Mouse (Mus musculus) cerebellum, postnatal 10 days (tissue): ENCODE measurements around the gene Taar8b.
"Not testable (repeated sequence)": the region's sequence is repeated elsewhere in the genome, so short reads cannot be mapped to it uniquely, and the experiment has no call there.

Source experiments
- DNase-seq, 2 experiments: peaks; one replicate each; pipeline ENCODE4 v3.0.0; 2021; ENCODE audit warnings: mixed read lengths in 2 of 2

The Taar8b gene

GRCm38 (mm10) chr10:24092194-24092593 is at the start of gene Taar8b:
Taar8b (minus strand) TSS chr10:24092294.
- no peak for DNase-seq

- DNase-seq = no peak
Measured at GRCm38 (mm10) chr10:24138623-24139261, 46.6 kb upstream of the Taar8b start.

DNA sequence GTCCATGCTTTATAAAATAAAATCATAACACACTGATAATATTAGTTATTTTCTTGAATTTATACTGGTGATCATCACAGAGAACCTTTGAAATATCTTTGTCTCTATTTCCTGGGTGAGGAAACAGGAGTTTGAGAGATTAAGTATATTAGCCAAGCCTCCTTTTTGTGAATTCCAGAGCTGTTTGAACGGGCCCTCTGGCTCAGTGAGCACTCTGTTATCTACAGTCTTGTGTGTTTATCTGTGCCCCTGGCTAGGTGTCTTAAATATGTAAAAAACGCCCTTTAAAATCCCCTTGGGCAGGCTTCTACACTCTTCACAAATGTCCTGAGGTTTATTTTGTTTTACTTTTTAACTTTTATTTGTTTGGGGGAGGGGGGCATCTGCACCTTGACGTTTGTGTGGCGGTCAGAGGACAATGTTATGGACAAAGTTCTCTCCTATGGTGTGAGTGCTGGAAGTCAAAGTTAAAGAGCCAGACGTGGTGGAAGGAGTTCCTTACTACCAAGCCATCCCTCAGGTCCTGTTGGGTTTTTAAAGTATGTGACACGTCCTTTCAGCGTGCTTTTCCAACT is 42.1 kb upstream of the Taar8b start:
- no peak for DNase-seq

- no peak for DNase-seq
Measured at GRCm38 (mm10) chr10:24133132-24133531, 41.0 kb upstream of the Taar8b start.

DNA sequence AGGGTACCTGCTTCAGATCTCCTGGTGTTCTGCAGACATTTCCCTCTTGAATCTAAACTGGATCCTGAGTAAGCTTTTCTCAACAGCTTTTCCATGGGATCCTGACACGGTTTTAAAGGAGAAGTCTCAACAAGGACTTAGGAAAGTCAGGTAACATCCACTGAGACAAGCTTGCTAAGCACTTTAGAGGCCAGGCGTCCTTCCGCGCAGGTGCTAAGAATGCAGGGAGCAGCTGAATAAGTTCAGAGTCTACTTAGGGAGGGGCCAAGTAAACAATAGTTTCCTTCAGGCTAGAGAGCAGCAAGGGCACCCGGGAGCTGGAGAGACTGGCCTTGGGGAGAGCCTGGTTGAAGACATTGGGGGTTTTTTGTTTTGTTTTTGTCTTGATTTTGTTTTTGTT is 40.2 kb upstream of the Taar8b start:
- no peak for DNase-seq

GRCm38 (mm10) chr10:24131451-24132262 is 39.6 kb upstream of the Taar8b start:
- peak; percentile 78 to 87 for DNase-seq

DNA sequence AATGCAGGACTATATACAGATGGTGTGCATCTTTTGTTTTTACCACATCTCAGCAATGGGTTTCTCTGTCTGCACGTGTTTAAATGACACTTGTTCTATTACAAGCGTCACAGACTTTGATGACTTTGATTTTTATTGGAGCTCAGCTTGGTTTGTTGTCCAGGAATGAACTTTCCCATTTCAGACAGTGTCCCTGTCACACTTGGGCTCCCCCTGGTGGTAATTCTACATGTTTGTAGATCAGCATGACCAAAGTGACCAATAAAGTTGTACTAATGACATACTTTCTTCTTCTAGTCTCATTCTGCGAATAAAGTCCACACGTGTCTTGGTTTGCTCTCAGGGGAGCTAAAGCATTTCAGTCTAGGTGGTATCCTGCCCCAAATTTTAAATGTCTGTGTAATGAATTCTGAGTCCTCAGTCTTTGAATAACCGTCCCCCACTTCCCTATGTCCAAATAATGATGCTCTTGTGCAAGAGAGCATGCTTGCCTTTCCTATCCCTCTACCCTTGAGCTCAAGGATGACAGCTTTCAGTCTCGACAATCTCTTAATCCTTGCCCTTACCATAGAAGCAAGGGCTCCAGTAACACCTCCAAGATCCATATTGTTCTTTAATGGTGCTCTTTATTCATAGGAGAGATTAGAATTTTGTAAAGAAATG is 19.2 kb upstream of the Taar8b start:
- DNase-seq = peak; percentile 80 to 91

- not testable (repeated sequence) for DNase-seq
Measured at GRCm38 (mm10) chr10:24109434-24109833, 17.3 kb upstream of the Taar8b start, which contains the start of gene Taar9. Taar9 (minus strand) TSS chr10:24109534.

- no peak for DNase-seq
Measured at GRCm38 (mm10) chr10:24108236-24108635, 16.1 kb upstream of the Taar8b start.

DNA sequence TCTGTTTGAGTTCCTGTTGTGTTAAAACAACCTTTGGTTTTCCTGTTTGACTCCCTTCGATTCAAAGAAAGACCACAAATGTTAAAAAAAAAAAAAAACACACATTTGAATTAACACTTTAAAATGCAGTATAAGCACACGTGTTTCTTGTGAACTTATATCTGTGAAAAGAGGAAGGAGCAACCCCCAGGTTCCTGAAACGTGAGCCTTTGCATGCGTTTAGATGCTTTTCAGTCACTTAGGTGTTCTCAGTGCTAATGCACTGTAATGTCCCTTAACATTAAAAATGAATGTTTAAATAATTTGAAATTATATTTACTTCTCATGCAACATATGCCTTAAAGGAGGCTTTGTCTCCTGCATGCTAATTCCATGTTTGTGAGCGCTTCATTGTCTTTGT is 15.7 kb upstream of the Taar8b start:
- no peak for DNase-seq

GRCm38 (mm10) chr10:24103299-24103698 is 11.2 kb upstream of the Taar8b start:
- not testable (repeated sequence) for DNase-seq

- DNase-seq = not testable (repeated sequence)
Measured at GRCm38 (mm10) chr10:24101812-24102211, 9.7 kb upstream of the Taar8b start, which contains the start of gene Taar8c. Taar8c (minus strand) TSS chr10:24101912.

GRCm38 (mm10) chr10:24097010-24097409 is 4.9 kb upstream of the Taar8b start:
- DNase-seq = not testable (repeated sequence)

- DNase-seq = no peak
Measured at GRCm38 (mm10) chr10:24087168-24087567, 4.9 kb downstream of the Taar8b start.

GRCm38 (mm10) chr10:24086555-24086954 is 5.5 kb downstream of the Taar8b start:
- DNase-seq = no peak

DNA sequence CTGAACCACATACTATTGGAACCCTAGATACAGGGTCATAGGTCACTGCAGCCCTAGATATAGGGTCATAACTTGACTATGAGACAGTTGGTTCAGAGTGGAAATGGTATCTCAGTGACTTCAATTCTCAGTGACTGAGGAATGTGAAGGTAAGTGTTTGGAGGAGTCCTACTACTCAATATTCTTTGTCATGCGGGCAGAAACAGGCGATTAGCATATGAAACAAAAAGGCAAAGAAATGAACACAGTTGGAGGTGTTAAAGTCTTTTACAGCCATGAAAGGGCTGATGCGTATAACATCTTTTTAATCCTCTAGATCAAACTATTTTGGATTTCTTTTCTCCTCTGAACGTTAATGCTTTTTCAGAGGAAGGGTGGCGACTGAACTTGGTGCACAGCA is 6.2 kb downstream of the Taar8b start:
- DNase-seq = no peak

- peak; percentile 65 to 66 for DNase-seq
Measured at GRCm38 (mm10) chr10:24080166-24080565, 11.9 kb downstream of the Taar8b start.

GRCm38 (mm10) chr10:24076200-24076599 is 15.9 kb downstream of the Taar8b start, which contains the start of gene Taar8a:
Taar8a (plus strand) TSS chr10:24076500.
- not testable (repeated sequence) for DNase-seq

DNA sequence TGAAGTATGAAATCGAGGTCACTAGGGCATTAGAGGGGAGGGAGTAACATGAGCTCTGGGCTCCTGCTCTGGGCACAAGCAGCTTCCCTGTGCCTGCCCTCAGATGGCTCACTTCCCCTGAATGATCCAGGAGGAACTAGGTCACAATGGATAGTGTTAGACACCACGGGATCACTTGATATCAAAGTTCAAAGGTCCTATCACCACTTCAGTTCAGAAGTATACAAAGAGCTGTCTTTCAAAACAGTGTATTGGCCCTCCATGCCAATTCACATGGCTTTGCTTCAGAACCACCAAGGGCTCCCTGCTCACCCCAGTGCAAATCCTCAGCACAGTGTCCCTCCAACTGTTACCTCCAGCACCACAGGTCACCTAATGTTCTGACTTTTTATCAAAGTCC is 17.3 kb downstream of the Taar8b start:
- not testable (repeated sequence) for DNase-seq

GRCm38 (mm10) chr10:24058986-24059385 is 33.1 kb downstream of the Taar8b start:
- DNase-seq = no peak

GRCm38 (mm10) chr10:24052039-24052438 is 40.1 kb downstream of the Taar8b start:
- no peak for DNase-seq

DNA sequence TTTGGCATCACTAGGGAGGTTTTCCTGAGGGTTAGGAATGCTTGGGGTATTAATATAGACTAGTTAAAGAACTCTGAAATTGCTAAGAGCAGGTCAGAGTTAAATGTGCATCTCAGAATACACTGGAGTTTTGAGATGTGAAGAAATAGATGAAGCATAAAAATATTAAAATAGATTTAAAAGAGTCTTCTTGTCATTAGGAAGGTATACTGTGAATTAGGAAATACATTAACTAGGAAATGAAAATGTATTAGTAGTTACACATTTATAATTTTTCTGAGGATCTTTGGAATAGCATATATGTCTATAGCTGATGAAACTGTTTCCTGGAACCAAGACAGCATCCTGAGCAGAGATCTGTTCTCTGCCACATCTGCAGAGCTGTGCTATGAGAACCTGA is 42.9 kb downstream of the Taar8b start, which contains the start of gene Taar7f:
Gene Taar7f (plus strand): TSS at position 301 of the 400 bp plus-strand sequence.
- DNase-seq = no peak
